Mouse (Mus musculus) midbrain, postnatal 0 days (tissue): ENCODE measurements around the gene Cyba. TPM values are rescaled to one million over a fixed set of nuclear protein-coding genes. Genes with fewer than 3 reads are reported as not detected.

Experiments
- ATAC-seq: fragments of 200-750 bp; cut with Nextera tagmentation; 2 replicates; pipeline ENCODE4 v1.8.0; 2017; ENCODE audit warnings: moderate number of reproducible peaks, mild to moderate bottlenecking, moderate TSS enrichment, moderate library complexity; ENCODE audit not compliant: low FRiP score
- DNase-seq: peaks from one replicate; pipeline ENCODE4 v3.0.0-alpha.2; 2015; ENCODE audit warnings: low spot score
- H3K27ac ChIP-seq: fragments of 300-500 bp; sonication (generic); 2 replicates; pipeline ENCODE4 v1.5.1; 2014; ENCODE audit warnings: low read depth, mild to moderate bottlenecking, low read length, mixed read lengths
- H3K27me3 ChIP-seq: fragments of 300-500 bp; sonication (generic); 2 replicates; pipeline ENCODE4 v1.6.1; 2014; ENCODE audit warnings: low read length, control low read depth, mixed read lengths; ENCODE audit not compliant: insufficient read depth
- H3K36me3 ChIP-seq: fragments of 300-500 bp; sonication (generic); 2 replicates; pipeline ENCODE4 v1.6.1; 2014; ENCODE audit warnings: low read length, control low read depth, mixed read lengths; ENCODE audit not compliant: insufficient read depth
- H3K4me1 ChIP-seq: fragments of 300-500 bp; sonication (generic); 2 replicates; pipeline ENCODE4 v1.6.1; 2014; ENCODE audit warnings: mild to moderate bottlenecking, control low read depth, antibody characterized with exemption, low read length, mixed read lengths; ENCODE audit not compliant: insufficient read depth
- H3K4me2 ChIP-seq: fragments of 300-500 bp; sonication (generic); 2 replicates; pipeline ENCODE4 v1.6.1; 2014; ENCODE audit warnings: low read depth, mild to moderate bottlenecking, low read length, mixed read lengths; ENCODE audit not compliant: poor library complexity, severe bottlenecking
- H3K4me3 ChIP-seq: fragments of 300-500 bp; sonication (generic); 2 replicates; pipeline ENCODE4 v1.5.1; 2014; ENCODE audit warnings: low read depth, mild to moderate bottlenecking, low read length, moderate library complexity
- H3K9ac ChIP-seq: fragments of 300-500 bp; sonication (generic); replicated peaks from 2 replicates; pipeline ENCODE4 v1.6.1; 2014; ENCODE audit warnings: mild to moderate bottlenecking, low read length, moderate library complexity, mixed read lengths; ENCODE audit not compliant: poor library complexity, severe bottlenecking
- H3K9me3 ChIP-seq: fragments of 300-500 bp; sonication (generic); 2 replicates; pipeline ENCODE4 v1.6.1; 2016; ENCODE audit warnings: low read length, control low read depth
- CTCF ChIP-seq: IDR thresholded peaks from 2 replicates; pipeline ENCODE4 v1.5.1; 2016; ENCODE audit warnings: antibody characterized with exemption, mild to moderate bottlenecking
- WGBS: fragments of 180-500 bp; shearing (Covaris S2); extraction: QIAGEN DNeasy Blood & Tissue Kit; methylation state at CpG from one replicate; pipeline ENCODE4 v1.1.7; 2014; 5-methylcytosine and 5-hydroxymethylcytosine counted together
- polyA plus RNA-seq: library from polyadenylated mRNA; unstranded; fragments of >200 nt; fragmentation: Nextera tagmentation; extraction: Ambion mirVana; gene quantifications from 2 replicates; pipeline ENCODE4 v1.2.1, GENCODE M21; 2015
- total RNA-seq: library from RNA; depleted of rRNA; stranded (reverse); fragments of >200 nt; gene quantifications from 2 replicates; pipeline ENCODE4 v1.2.3, GENCODE M21; 2014

Cyba gene
- total and polyA plus RNA-seq, 2 experiments from 2014 or later: 27.7 to 35.6 TPM

DNA sequence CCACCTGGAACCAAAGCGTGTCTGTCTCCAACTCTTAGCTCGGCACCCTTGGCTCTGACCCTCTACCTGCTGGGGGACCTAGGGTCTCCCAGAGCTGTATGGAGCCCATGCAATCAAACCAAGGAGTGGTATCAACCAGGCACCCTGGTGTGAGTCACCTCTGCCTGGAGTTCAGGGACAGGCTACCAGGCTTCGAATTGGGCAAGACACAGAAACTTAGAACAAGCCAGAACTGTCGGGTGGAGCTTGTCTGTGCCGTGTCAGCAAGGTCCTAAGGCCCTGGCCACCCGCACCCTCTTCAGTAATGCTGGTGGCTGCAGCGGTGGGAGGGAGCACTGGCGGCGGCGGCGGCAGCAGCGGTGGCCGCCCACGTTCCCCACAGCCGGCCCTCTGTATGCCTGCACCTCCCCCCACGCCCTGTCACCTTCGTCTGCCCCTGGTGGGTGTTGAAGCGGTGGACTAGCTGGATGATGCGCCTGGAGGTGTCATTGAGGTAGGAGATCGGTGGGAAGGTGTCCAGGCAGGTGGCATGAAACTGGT, 3.9 kb upstream of the Cyba start:
- Histone ChIP-seq H3K4me1 (no peaks in the 10 kb centered on the region), H3K27me3 (no peaks in the 10 kb centered on the region), H3K4me3 (no peak overlapping the region), H3K27ac (no peak overlapping the region), H3K4me2 (no peak overlapping the region), H3K9me3 (no peaks in the 10 kb centered on the region), H3K36me3 (peaks cover 48% of the 10 kb centered on the region), H3K9ac (no peak overlapping the region)
- TF ChIP-seq CTCF: no peak
- WGBS: 90% methylated on average over 20 of the region's 20 CpGs
- DNase-seq (no peak), ATAC-seq (no peak)

DNA sequence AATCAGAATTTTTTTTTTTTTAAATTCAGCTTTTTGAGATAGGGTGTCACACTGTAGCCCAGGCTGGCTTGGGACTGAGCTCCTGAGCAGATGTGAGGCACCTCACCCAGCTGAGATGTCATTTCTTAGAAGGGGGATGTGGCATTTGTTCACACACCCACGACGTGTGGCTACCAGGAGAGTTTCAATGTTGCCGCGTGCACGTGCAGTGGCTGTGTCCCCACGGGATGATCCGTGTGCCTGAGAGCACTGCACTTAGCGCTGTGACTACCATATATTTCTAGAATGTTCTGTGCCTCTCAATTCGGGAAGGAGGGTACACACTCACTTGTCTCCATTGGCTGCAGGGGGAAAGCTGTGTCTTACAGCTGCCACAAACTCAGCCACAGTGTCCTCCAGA, 3.4 kb upstream of the Cyba start:
- no peak overlapping the region for H3K4me3 ChIP-seq
- WGBS: 97% methylated on average over 9 of the region's 9 CpGs
- H3K27me3 ChIP-seq: no peaks in the 10 kb centered on the region
- H3K4me2 ChIP-seq: no peak overlapping the region
- DNase-seq: no peak
- TF ChIP-seq CTCF: no peak
- ATAC-seq: no peak
- H3K36me3 ChIP-seq: peaks cover 48% of the 10 kb centered on the region
- no peak overlapping the region for H3K9ac ChIP-seq
- H3K4me1 ChIP-seq: no peaks in the 10 kb centered on the region
- no peaks in the 10 kb centered on the region for H3K9me3 ChIP-seq
- no peak overlapping the region for H3K27ac ChIP-seq

DNA sequence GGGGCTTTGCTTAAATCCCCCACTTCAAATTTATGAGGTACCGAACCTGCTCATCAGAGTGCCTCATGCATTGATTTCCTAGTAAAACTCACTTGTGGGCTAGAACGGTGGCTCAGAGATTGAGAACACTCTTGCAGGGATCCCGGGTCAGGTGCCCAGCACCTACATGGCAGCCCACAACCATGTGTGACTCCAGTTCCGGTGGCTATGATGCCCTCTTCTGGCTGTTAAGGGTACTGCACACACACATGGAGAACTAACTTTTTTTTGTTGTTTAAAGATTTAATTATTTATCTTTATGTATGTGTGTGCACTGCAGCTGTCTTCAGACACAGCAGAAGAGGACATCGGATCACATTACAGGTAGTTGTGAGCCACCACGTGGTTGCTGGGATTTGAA, 2.6 kb upstream of the Cyba start:
- Histone ChIP-seq H3K9ac (no peak overlapping the region), H3K4me3 (no peak overlapping the region), H3K4me2 (no peak overlapping the region), H3K9me3 (no peaks in the 10 kb centered on the region), H3K27ac (no peak overlapping the region), H3K4me1 (no peaks in the 10 kb centered on the region), H3K36me3 (peaks cover 48% of the 10 kb centered on the region), H3K27me3 (no peaks in the 10 kb centered on the region)
- TF ChIP-seq CTCF: peak; percentile 64
- 93% methylated on average over 6 of the region's 6 CpGs for WGBS
- DNase-seq: no peak
- ATAC-seq: no peak

DNA sequence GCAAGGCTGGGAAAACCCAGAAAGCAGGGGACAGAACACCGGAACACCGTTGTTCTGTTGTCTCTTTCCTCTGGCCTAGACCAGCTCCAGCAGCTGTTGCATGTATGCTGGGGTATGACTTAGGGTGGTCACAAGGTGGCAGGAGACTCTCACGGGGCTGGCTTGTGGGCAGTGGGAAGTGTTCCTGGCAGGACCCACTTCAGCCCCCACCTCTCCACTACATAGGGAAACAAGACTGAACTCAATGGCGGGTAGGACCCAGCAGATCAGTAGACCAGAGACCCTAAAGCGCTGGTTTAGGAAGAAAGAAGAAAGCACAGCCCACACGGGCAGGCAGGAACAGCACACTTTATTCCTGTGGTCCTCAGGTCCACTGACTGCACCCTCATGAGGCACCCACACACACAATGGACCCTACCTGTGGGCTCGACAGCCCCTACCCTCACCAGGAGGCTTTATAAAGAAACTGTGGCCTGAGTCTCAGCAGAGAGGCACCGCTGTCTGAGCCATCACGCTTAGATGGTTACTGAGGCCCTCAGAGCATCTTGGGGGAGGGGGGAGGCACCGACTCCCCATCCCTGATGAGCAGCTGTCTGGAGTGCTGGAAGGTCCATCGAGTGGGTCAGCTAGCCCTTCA, 657 bp upstream of the Cyba start:
- H3K9me3 ChIP-seq: no peaks in the 10 kb centered on the region
- H3K4me1 ChIP-seq: no peaks in the 10 kb centered on the region
- H3K36me3 ChIP-seq: peaks cover 39% of the 10 kb centered on the region
- H3K4me3 ChIP-seq: no peak overlapping the region
- ATAC-seq (peak; percentile 11; the same call in 1 of the 2 replicates), DNase-seq (no peak)
- H3K4me2 ChIP-seq: no peak overlapping the region
- H3K9ac ChIP-seq: no peak overlapping the region
- no peak overlapping the region for H3K27ac ChIP-seq
- TF ChIP-seq CTCF: peak; percentile 42
- H3K27me3 ChIP-seq: no peaks in the 10 kb centered on the region
- 71% methylated on average over 11 of the region's 11 CpGs for WGBS

DNA sequence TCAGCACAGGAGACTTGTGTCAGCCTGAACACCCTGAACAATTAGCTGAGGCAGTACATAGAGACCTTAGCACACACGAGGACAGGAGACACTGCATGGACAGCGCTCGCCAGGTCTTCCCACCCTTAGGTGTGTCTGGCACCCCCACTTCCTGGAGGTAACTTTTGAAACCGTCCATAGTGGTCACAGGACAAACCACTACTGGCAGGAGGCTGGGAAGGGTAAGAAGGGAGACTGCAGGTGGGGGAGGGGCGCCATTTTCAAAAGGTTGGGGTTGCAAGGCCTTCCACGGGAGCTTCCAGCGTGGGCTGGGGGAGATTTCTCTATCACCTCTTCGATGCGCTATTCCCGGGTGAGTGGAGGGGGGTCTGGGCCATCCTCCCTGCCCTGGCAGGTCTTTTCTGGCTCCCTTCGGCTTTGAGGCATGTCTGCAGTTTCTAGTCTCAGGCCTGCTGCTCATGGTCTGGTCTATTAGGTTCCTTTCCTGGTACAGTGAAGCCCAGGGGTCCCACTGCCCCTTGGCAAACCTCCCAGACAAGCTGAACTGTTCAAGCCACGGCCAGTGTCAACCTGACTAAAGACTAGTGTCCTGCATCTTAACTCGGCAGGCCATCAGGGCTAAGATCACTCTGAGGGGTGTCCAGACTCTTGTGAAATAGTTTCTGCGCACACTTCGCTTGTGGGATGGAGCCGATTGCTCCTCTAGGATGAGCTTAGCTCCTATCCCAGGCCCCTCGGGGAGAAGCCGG, 862 bp downstream of the Cyba start:
- Histone ChIP-seq H3K4me2 (peak overlapping the region; percentile 40), H3K27me3 (no peaks in the 10 kb centered on the region), H3K9me3 (no peaks in the 10 kb centered on the region), H3K4me1 (no peaks in the 10 kb centered on the region), H3K27ac (no peak overlapping the region), H3K4me3 (peak overlapping the region; percentile 17; the same call in 1 of the 2 replicates), H3K36me3 (peaks cover 26% of the 10 kb centered on the region), H3K9ac (0 out of 2 replicates have a peak overlapping the region, but pooled peaks have one; percentile 24)
- ATAC-seq (no peak), DNase-seq (no peak)
- TF ChIP-seq CTCF: no peak
- 45% methylated on average over 18 of the region's 18 CpGs for WGBS

DNA sequence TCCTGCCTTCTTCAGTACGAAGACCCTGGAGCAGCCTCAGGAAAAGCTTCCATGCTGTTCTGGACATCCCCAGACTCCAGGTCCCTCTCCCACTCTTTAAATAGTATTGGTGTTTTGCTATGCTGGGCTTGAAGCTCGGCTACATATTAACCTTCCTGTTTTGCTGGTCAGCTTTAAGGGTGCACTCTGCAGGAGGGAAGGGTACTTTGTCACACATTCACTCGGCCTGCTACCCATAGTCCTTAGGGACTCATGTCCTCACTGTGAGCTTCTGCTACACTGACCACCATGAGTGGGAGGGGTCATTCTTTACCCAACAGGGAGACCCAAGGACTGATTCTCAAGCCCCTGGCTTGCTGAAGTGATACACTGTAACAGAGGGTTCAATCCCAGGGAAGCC, 2.1 kb downstream of the Cyba start:
- Histone ChIP-seq H3K4me3 (no peak overlapping the region), H3K36me3 (peaks cover 17% of the 10 kb centered on the region; the same call in 1 of the 2 replicates), H3K27ac (no peak overlapping the region), H3K9me3 (no peaks in the 10 kb centered on the region), H3K9ac (no peak overlapping the region), H3K4me2 (no peak overlapping the region), H3K4me1 (no peaks in the 10 kb centered on the region), H3K27me3 (no peaks in the 10 kb centered on the region)
- ATAC-seq (no peak), DNase-seq (no peak)
- TF ChIP-seq CTCF: no peak
- 85% methylated on average over 3 of the region's 3 CpGs for WGBS
